Mouse (Mus musculus) liver, postnatal 0 days (tissue): ENCODE data around the gene Fam208a. TPM values are rescaled to one million over a fixed set of nuclear protein-coding genes. Genes with fewer than 3 reads are reported as not detected.

Experiments used
- ATAC-seq: fragments of 200-750 bp; cut with Nextera tagmentation; 2 replicates; pipeline ENCODE4 v1.8.0; 2017; ENCODE audit warnings: mild to moderate bottlenecking, moderate library complexity
- DNase-seq: peaks from one replicate; pipeline ENCODE4 v3.0.0-alpha.2; 2016
- H3K27ac ChIP-seq: fragments of 300-500 bp; sonication (generic); 2 replicates; pipeline ENCODE4 v1.5.1; 2014; ENCODE audit warnings: antibody characterized with exemption, moderate library complexity, mild to moderate bottlenecking, low read depth
- H3K27me3 ChIP-seq: fragments of 300-500 bp; sonication (generic); 2 replicates; pipeline ENCODE4 v1.6.1; 2014; ENCODE audit warnings: low read length, control low read depth, mixed read lengths; ENCODE audit not compliant: insufficient read depth
- H3K36me3 ChIP-seq: fragments of 300-500 bp; sonication (generic); replicated peaks from 2 replicates; pipeline ENCODE4 v1.6.1; 2014; ENCODE audit warnings: mild to moderate bottlenecking, control low read depth, low read length, moderate library complexity, mixed read lengths; ENCODE audit not compliant: insufficient read depth
- H3K4me1 ChIP-seq: fragments of 300-500 bp; sonication (generic); 2 replicates; pipeline ENCODE4 v1.6.1; 2014; ENCODE audit warnings: antibody characterized with exemption, mild to moderate bottlenecking, control low read depth; ENCODE audit not compliant: insufficient read depth
- H3K4me2 ChIP-seq: fragments of 300-500 bp; sonication (generic); 2 replicates; pipeline ENCODE4 v1.6.1; 2014; ENCODE audit warnings: low read depth, mild to moderate bottlenecking, low read length, moderate library complexity, mixed read lengths
- H3K4me3 ChIP-seq: fragments of 300-500 bp; sonication (generic); 2 replicates; pipeline ENCODE4 v1.5.1; 2014; ENCODE audit warnings: low read depth, low read length
- H3K9ac ChIP-seq: fragments of 300-500 bp; sonication (generic); replicated peaks from 2 replicates; pipeline ENCODE4 v1.6.1; 2014; ENCODE audit warnings: mild to moderate bottlenecking, moderate library complexity
- H3K9me3 ChIP-seq: fragments of 300-500 bp; sonication (generic); 2 replicates; pipeline ENCODE4 v1.6.1; 2016; ENCODE audit warnings: mild to moderate bottlenecking, control low read depth, low read length, mixed read lengths
- CTCF ChIP-seq: sonication (generic); IDR thresholded peaks from 2 replicates; pipeline ENCODE4 v1.5.1; 2016; ENCODE audit warnings: antibody characterized with exemption, low read depth
- EP300 ChIP-seq: IDR thresholded peaks from 2 replicates; pipeline ENCODE4 v1.6.1; 2016; ENCODE audit warnings: antibody characterized with exemption, low read depth, mild to moderate bottlenecking
- WGBS: fragments of 180-500 bp; shearing (Covaris S2); extraction: QIAGEN DNeasy Blood & Tissue Kit; methylation state at CpG from one replicate; pipeline ENCODE4 v1.1.7; 2014; ENCODE audit not compliant: insufficient replicate concordance; 5-methylcytosine and 5-hydroxymethylcytosine counted together
- polyA plus RNA-seq: library from polyadenylated mRNA; unstranded; fragments of >200 nt; fragmentation: Nextera tagmentation; extraction: Ambion mirVana; gene quantifications from 2 replicates; pipeline ENCODE4 v1.2.1, GENCODE M21; 2015

The Fam208a gene
- polyA plus RNA-seq, 1 experiment from 2014 or later: 3.9 TPM

DNA sequence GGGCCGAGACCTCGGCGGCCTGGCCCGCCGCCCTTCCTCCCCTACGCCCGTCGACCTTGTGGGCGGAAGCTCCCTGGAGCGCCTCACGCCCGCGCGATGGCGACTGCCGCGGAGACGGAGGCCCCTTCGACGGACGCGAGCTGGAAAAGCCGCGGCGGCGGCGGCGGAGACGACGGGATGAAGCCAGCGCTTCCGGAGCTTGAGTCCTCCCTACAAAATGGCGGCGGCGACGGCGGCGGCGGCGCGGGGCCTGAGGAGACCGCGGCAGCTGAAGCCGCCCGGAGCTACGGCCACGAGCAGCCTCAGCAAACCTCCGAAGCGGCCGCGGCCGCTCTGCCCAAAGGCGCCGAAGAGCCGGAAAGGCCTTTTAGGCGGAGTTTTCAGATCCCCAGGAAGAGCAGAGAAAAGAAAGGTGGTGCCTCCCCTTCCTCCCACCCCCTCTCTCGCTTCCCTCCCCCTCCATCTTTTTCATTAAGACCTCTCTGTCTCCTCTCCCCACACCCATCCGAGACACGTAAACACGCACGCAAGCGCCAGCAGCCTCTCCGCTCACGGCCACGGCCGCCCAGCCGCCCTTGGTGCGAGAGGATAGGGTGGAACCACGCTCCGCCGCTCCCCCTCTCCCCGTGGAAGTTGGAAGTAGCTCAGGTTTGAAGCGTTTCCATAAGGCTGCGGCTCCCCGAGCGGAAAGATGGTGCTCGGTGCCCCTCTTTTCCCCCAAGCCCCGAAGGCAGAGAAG is 508 bp downstream of the Fam208a start:
- H3K4me2 ChIP-seq: peak overlapping the region; percentile 87
- peak overlapping the region; percentile 100 for H3K27ac ChIP-seq
- TF ChIP-seq EP300 (no peak), CTCF (0 out of 2 replicates have a peak, but pooled peaks have one; percentile 1)
- peak overlapping the region; percentile 94 for H3K9ac ChIP-seq
- ATAC-seq (peak; percentile 80), DNase-seq (peak; percentile 83)
- H3K36me3 ChIP-seq: peaks cover 3% of the 10 kb centered on the region; the same call in 1 of the 2 replicates
- peaks cover 5% of the 10 kb centered on the region; the same call in 1 of the 2 replicates for H3K4me1 ChIP-seq
- peak overlapping the region; percentile 76 for H3K4me3 ChIP-seq
- 3% methylated on average over 74 of the region's 78 CpGs for WGBS
- no peaks in the 10 kb centered on the region for H3K27me3 ChIP-seq
- peaks cover 9% of the 10 kb centered on the region; the same call in 1 of the 2 replicates for H3K9me3 ChIP-seq

DNA sequence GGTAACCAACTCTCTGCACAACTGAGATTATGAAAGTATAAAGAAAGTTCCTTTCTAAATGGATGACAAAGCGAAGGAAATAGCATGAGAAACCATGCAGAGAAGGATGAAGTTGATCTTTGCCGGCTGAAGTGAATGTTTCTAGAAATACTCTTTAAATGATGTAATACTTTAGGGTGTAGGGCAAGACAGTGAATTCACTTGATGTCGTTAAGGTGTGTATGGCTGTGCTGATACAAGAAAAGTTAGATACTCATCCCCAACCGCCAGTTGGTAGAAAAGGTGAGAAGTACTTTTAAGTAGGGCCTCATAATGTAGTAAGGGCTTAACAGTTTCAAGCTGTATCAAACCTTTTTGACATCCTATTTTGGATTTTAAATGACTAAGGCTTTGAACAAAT is 1.6 kb downstream of the Fam208a start:
- H3K27me3 ChIP-seq: no peaks in the 10 kb centered on the region
- peaks cover 7% of the 10 kb centered on the region; the same call in 1 of the 2 replicates for H3K4me1 ChIP-seq
- H3K4me2 ChIP-seq: peak overlapping the region; percentile 87
- TF ChIP-seq CTCF (no peak), EP300 (no peak)
- H3K4me3 ChIP-seq: peak overlapping the region; percentile 76
- H3K9ac ChIP-seq: no peak overlapping the region
- no peak for ATAC-seq
- WGBS: 80% methylated on average over 4 of the region's 4 CpGs
- H3K36me3 ChIP-seq: peaks cover 3% of the 10 kb centered on the region; the same call in 1 of the 2 replicates
- DNase-seq: no peak
- peaks cover 4% of the 10 kb centered on the region; the same call in 1 of the 2 replicates for H3K9me3 ChIP-seq
- H3K27ac ChIP-seq: no peak overlapping the region

DNA sequence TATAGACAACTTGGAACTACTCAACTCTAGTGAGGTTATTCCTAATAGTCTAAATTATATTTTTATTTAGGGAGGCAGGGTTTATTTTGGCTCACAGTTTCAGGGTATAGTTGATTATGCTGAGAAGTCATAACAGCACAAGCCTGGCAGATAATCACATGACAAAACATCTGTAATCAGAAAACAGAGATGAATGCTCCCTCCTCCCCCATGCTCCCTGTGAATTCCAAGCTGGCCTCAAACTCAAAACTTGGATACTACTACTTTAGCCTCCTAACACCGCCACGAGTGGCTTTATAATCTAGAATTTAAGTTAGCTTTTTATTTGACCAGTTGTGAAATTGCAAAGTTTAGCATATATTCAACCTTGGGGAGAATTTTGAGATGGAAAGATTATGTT is 3.4 kb downstream of the Fam208a start:
- DNase-seq (no peak), ATAC-seq (no peak)
- H3K9me3 ChIP-seq: peaks cover 4% of the 10 kb centered on the region; the same call in 1 of the 2 replicates
- peaks cover 7% of the 10 kb centered on the region; the same call in 1 of the 2 replicates for H3K4me1 ChIP-seq
- no peaks in the 10 kb centered on the region for H3K27me3 ChIP-seq
- H3K4me2 ChIP-seq: no peak overlapping the region
- H3K4me3 ChIP-seq: no peak overlapping the region
- no peak overlapping the region for H3K9ac ChIP-seq
- no peak for TF ChIP-seq EP300
- no peak for TF ChIP-seq CTCF
- WGBS: 95% methylated on average over 2 of the region's 2 CpGs
- H3K27ac ChIP-seq: no peak overlapping the region
- H3K36me3 ChIP-seq: peaks cover 3% of the 10 kb centered on the region; the same call in 1 of the 2 replicates

DNA sequence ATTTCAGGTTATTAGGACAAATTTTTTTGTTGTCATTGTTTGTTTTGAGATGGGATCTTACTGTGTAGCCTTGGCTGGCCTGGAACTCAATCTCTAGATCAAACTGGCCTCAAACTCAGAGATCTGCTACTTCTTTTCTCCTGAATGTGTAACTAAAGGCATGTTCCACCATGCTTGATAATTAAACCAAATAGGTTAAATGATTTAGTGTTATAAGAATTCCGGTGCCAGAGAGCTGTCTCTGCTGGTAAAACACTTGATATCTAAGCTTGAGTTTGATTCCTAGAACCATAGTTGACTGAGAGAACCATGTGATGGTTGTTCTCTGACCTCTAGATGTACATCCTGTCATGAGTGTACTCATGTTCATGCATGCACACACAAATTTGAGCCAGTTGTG is 7.5 kb downstream of the Fam208a start:
- ATAC-seq: no peak
- WGBS: 90% methylated on average over 1 of the region's 1 CpGs
- peaks cover 3% of the 10 kb centered on the region; the same call in 1 of the 2 replicates for H3K4me1 ChIP-seq
- no peak overlapping the region for H3K27ac ChIP-seq
- H3K27me3 ChIP-seq: no peaks in the 10 kb centered on the region
- H3K36me3 ChIP-seq: peaks cover 11% of the 10 kb centered on the region
- no peak overlapping the region for H3K4me3 ChIP-seq
- H3K4me2 ChIP-seq: no peak overlapping the region
- TF ChIP-seq CTCF (no peak), EP300 (no peak)
- no peak overlapping the region for H3K9ac ChIP-seq
- DNase-seq: no peak
- no peaks in the 10 kb centered on the region for H3K9me3 ChIP-seq

DNA sequence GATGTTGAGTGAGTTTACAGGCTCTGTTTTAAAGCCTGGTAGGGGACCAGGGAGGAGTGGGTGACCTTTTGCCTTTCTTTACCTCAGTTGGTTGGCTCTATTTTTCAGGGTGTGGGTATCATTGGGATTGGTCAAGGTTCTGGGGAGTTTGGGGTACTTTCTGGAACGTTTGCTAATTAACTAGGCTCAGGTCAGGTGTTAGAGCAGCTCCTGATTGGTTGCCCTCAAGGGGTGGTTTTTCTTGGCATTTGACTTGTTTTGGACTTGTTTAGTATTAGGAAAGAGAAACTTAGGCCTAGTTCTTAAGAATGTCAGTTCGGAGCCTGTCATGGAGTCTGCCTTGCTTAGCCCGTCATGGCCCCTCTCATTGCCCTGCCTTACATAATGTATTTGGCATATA is 8.2 kb downstream of the Fam208a start:
- ATAC-seq (peak; percentile 29; the same call in 1 of the 2 replicates), DNase-seq (no peak)
- H3K27ac ChIP-seq: no peak overlapping the region

DNA sequence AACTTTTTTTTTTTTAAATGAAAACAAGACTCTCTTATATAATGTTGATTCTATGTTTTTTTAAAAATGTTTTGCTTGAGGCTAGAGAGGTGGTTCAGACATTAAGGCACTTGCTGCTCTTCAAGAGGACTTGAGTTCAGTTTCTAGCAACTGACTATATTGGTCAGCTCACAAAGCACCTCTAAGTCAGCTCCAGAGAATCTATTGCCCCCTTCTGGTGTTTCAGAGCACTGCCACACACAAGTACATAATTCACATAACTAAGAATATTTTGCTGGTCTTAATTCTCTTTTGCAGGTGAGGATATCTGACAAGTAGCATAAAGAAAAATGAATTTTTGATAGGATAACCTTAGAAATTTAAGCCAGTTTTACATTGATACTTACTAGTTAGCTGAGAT is 12.3 kb downstream of the Fam208a start:
- DNase-seq (no peak), ATAC-seq (no peak)
- Histone ChIP-seq H3K9ac (no peak overlapping the region), H3K4me3 (no peak overlapping the region), H3K4me1 (no peaks in the 10 kb centered on the region), H3K36me3 (peaks cover 38% of the 10 kb centered on the region), H3K9me3 (no peaks in the 10 kb centered on the region), H3K27ac (no peak overlapping the region), H3K27me3 (no peaks in the 10 kb centered on the region), H3K4me2 (no peak overlapping the region)
- TF ChIP-seq EP300: no peak
- peak; percentile 47 for TF ChIP-seq CTCF

More for the DNA sequence above, 8.2 kb downstream of the Fam208a start:
- TF ChIP-seq EP300: no peak
- no peak for TF ChIP-seq CTCF
- H3K4me1 ChIP-seq: 0 out of 2 replicates have a peak, but pooled peaks cover 3% of the 10 kb centered on the region
- WGBS: 79% methylated on average over 3 of the region's 3 CpGs
- no peaks in the 10 kb centered on the region for H3K9me3 ChIP-seq
- H3K9ac ChIP-seq: no peak overlapping the region
- no peak overlapping the region for H3K4me3 ChIP-seq
- peaks cover 10% of the 10 kb centered on the region for H3K36me3 ChIP-seq
- no peaks in the 10 kb centered on the region for H3K27me3 ChIP-seq
- H3K4me2 ChIP-seq: no peak overlapping the region
